Mouse (Mus musculus) hindbrain, embryonic 12.5 days (tissue): ENCODE measurements around the gene Tmem214. TPM values are rescaled to one million over a fixed set of nuclear protein-coding genes. Genes with fewer than 3 reads are reported as not detected.

ENCODE experiments used
- ATAC-seq: fragments of 200-750 bp; cut with Nextera tagmentation; 2 replicates; pipeline ENCODE4 v1.8.0; 2017; ENCODE audit warnings: moderate TSS enrichment; ENCODE audit not compliant: low FRiP score
- H3K27ac ChIP-seq: fragments of 300-500 bp; sonication (generic); 2 replicates; pipeline ENCODE4 v1.5.1; 2016; ENCODE audit warnings: mild to moderate bottlenecking
- H3K27me3 ChIP-seq: fragments of 300-500 bp; sonication (generic); 2 replicates; pipeline ENCODE4 v1.6.1; 2016; ENCODE audit warnings: mild to moderate bottlenecking
- H3K36me3 ChIP-seq: fragments of 300-500 bp; sonication (generic); 2 replicates; pipeline ENCODE4 v1.6.1; 2016; ENCODE audit warnings: mild to moderate bottlenecking
- H3K4me1 ChIP-seq: fragments of 300-500 bp; sonication (generic); 2 replicates; pipeline ENCODE4 v1.6.1; 2016
- H3K4me2 ChIP-seq: fragments of 300-500 bp; sonication (generic); replicated peaks from 2 replicates; pipeline ENCODE4 v1.6.1; 2016; ENCODE audit warnings: mild to moderate bottlenecking
- H3K4me3 ChIP-seq: fragments of 300-500 bp; sonication (generic); 2 replicates; pipeline ENCODE4 v1.5.1; 2016; ENCODE audit warnings: mild to moderate bottlenecking
- H3K9ac ChIP-seq: fragments of 300-500 bp; sonication (generic); 2 replicates; pipeline ENCODE4 v1.6.1; 2016; ENCODE audit warnings: mild to moderate bottlenecking, moderate library complexity
- H3K9me3 ChIP-seq: fragments of 300-500 bp; sonication (generic); replicated peaks from 2 replicates; pipeline ENCODE4 v1.6.1; 2016; ENCODE audit warnings: mild to moderate bottlenecking
- WGBS: fragments of 180-500 bp; shearing (Covaris S2); methylation state at CpG from one replicate; pipeline ENCODE4 v1.1.7; 2016; 5-methylcytosine and 5-hydroxymethylcytosine counted together
- polyA plus RNA-seq: library from polyadenylated mRNA; unstranded; fragments of >200 nt; fragmentation: Nextera tagmentation; extraction: Ambion mirVana; gene quantifications from 2 replicates; pipeline ENCODE4 v1.2.1, GENCODE M21; 2016

Tmem214 gene
- 66.8 and 68.5 TPM in 2 replicates for polyA plus RNA-seq

DNA sequence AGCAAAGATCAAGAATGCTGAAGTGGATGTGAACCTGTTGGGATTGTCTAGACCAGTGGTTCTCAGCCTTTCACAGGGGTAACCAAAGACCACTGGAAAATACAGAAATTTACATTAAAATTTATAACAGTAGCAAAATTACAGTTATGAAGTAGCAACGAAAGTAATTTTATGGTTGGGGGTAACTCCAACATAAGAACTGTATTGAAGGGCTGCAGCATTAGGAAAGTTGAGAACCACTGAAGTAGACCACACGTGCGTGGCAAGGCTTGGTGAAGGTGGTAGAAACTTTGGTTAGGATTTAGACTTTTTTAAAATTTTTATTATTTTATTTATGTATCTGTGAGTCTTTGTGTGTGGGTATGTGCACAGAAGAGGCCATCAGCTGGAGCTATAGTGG is at the start of gene Tmem214:
TSS of gene Tmem214 (plus strand) at position 301 of the 400 bp plus-strand sequence.
- 90% methylated on average over 3 of the region's 3 CpGs for WGBS
- Histone ChIP-seq H3K27me3 (no peaks in the 10 kb centered on the region), H3K9me3 (no peaks in the 10 kb centered on the region), H3K4me3 (peak within 1 kb of the TSS; percentile 90), H3K4me2 (no peak within 1 kb of the TSS), H3K9ac (no peak within 1 kb of the TSS), H3K4me1 (peaks cover 19% of the 10 kb centered on the region), H3K36me3 (peaks cover 43% of the 10 kb centered on the region), H3K27ac (no peak within 1 kb of the TSS)
- no peak for ATAC-seq

DNA sequence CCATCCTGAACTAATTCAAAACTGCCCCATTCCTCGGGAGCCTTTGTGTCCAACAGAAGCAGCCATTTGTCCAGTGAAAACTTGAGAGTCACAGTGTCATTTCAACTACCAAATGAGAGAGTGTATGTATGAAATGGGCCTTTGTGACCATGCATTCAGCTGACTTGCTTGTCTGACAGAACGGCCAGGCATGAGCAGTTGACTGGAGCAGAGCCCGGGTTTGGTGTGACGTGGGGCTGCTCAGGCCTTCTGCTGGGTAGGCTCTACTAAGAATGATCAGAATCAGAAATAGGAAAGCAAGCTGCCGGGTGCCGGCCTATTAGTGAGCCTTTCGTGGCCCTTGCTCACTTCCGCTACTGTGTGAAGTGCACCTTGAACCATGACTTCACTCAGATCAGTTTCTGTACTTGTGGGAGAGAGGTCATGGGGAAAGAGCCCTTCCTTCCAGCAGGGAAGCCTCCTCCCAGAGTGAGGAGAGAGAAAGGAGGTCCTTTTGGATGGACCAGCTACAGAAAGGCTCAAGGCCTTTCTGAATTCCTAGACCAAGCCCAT is 49.0 kb upstream of the Tmem214 start:
- H3K4me1 ChIP-seq: peaks cover 32% of the 10 kb centered on the region
- no peak overlapping the region for H3K27ac ChIP-seq
- no peak overlapping the region for H3K4me2 ChIP-seq
- no peaks in the 10 kb centered on the region for H3K9me3 ChIP-seq
- no peak overlapping the region for H3K4me3 ChIP-seq
- WGBS: 93% methylated on average over 8 of the region's 8 CpGs
- no peak for ATAC-seq
- no peaks in the 10 kb centered on the region for H3K27me3 ChIP-seq
- H3K36me3 ChIP-seq: no peaks in the 10 kb centered on the region
- no peak overlapping the region for H3K9ac ChIP-seq

DNA sequence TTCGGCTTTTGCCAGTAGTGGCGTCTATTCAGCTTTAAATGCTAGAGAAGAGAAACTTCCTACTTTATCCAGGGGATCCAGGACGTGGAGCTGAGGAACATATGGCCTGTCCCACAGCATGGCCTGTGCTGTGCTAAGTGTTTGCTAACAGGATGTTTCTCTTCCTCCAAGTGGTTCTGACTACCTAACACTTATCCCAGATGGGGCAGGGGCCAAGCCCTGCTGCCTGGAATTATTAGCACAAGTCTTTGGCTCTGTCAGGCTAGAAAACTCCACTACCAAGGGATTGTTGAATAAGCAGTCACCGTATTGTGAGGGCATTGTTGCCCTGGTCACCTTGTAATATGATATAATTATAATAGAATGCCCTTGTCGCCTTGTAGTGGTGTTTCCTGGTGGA is 45.1 kb upstream of the Tmem214 start:
- 77% methylated on average over 5 of the region's 5 CpGs for WGBS
- H3K27me3 ChIP-seq: no peaks in the 10 kb centered on the region

DNA sequence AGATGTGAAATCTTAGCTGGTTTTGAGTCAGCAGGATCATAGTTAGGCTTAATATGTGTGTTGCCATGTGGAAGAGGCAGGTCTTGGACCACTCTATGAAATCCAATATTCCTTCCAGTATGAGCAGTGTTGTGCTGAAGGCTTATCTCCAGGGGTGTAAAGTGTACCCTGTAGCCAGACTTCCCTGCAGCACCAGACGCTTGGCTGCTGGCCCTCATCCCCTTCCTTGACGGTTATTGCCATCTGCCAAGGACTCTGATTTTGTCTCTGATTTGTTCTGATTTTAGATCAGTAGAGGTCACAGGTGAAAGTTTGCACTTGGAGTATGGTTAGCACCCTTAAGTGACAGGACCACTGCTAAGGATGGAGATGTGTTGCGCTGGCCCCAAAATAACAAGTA is 44.7 kb upstream of the Tmem214 start:
- Histone ChIP-seq H3K9ac (no peak overlapping the region), H3K9me3 (no peaks in the 10 kb centered on the region), H3K4me2 (no peak overlapping the region), H3K27me3 (no peaks in the 10 kb centered on the region), H3K4me3 (no peak overlapping the region), H3K27ac (no peak overlapping the region), H3K4me1 (peaks cover 21% of the 10 kb centered on the region), H3K36me3 (no peaks in the 10 kb centered on the region)
- no peak for ATAC-seq
- 85% methylated on average over 3 of the region's 3 CpGs for WGBS

More for the DNA sequence above, 45.1 kb upstream of the Tmem214 start:
- no peak overlapping the region for H3K9ac ChIP-seq
- no peak overlapping the region for H3K27ac ChIP-seq
- no peaks in the 10 kb centered on the region for H3K36me3 ChIP-seq
- H3K4me1 ChIP-seq: peaks cover 21% of the 10 kb centered on the region
- no peak overlapping the region for H3K4me3 ChIP-seq
- H3K4me2 ChIP-seq: no peak overlapping the region
- ATAC-seq: no peak
- H3K9me3 ChIP-seq: no peaks in the 10 kb centered on the region

DNA sequence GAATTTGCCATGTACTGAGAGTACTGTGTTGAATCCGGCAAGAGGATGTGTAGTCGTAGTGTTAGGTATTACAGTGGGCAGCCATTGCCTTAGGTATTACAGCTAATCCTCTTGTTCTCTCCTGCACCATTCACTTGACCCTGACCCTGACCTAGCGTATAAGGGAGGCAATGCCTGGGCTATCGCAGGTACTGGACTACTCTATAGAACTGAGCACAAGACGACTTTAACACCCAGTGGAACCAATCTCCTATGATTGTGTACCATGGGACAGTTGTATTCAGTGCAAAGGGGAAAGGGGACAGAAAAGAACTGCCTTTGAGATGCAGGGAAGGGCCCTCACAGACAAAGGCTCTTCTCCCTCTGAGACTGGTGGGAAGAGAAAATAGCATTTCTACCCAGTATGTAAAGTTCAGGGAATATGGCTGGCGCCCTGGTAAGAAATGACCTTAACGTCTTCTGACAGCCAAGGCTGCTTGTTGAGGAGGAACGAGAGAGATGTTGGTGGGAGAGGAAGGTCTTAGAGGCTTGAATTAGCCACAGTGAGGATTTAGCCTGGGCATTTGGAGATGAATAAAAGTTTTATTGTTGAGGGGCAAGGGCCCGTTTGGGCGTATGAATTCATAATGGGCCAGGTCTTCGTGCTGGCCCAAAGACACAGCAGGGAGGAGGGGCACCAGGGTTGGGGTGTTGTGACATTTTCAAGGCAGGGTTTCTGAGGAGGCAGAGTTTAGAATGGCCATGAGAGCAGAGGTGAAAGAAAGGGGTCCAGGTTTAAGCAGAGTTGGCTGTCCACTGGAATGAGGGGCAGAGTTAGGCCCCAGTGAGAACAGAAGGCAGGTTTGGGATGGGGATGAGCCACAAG is 43.5 kb upstream of the Tmem214 start:
- Histone ChIP-seq H3K9me3 (no peaks in the 10 kb centered on the region), H3K9ac (no peak overlapping the region), H3K4me1 (peaks cover 15% of the 10 kb centered on the region), H3K36me3 (no peaks in the 10 kb centered on the region), H3K27me3 (no peaks in the 10 kb centered on the region), H3K4me3 (no peak overlapping the region), H3K27ac (no peak overlapping the region), H3K4me2 (no peak overlapping the region)
- no peak for ATAC-seq
- 67% methylated on average over 11 of the region's 11 CpGs for WGBS

DNA sequence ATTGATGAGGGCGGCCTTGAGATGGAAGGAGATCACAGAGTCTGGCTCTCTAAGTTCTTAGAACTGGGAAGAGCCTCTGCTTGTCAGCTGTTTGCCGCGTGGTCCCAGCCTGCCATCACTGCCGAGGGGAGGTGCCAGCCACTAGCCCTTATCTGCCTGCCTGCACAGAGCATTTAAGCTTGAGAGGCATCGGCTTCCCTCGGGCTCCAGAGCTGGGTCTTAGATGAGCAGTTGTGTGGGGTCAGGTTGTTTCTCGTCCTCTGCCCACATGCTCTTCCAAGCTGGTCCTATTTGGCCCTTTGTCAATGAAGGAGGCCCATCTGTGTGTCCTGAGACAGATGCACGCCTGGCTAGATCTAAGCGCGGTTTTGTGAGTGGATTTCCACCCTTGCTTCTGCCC is 42.6 kb upstream of the Tmem214 start:
- ATAC-seq: no peak
- H3K27ac ChIP-seq: no peak overlapping the region
- H3K4me3 ChIP-seq: no peak overlapping the region
- no peaks in the 10 kb centered on the region for H3K36me3 ChIP-seq
- no peaks in the 10 kb centered on the region for H3K9me3 ChIP-seq
- H3K9ac ChIP-seq: no peak overlapping the region
- no peak overlapping the region for H3K4me2 ChIP-seq
- H3K4me1 ChIP-seq: peaks cover 15% of the 10 kb centered on the region
- WGBS: 64% methylated on average over 10 of the region's 10 CpGs
- no peaks in the 10 kb centered on the region for H3K27me3 ChIP-seq

DNA sequence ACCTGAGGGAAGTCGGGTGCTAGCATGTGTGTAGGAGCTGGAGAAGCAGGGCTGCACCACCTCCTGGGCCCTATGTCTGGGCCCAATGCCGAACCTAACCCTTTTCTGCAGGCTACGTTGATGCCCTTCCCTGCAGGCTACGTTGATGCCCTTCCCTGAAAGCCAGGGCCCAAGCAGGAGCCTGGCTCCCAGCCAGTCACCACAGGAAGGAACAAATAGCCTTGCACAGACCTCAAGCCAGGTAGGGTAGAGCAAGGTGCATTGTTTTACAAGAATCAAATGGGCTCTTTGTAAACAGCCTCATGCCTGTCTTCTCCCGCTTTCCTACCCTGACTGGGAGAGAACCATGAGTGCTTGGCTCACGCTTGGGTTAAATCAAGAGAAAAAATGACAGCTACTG is 42.0 kb upstream of the Tmem214 start:
- 80% methylated on average over 6 of the region's 6 CpGs for WGBS
- Histone ChIP-seq H3K27me3 (no peaks in the 10 kb centered on the region), H3K4me3 (no peak overlapping the region), H3K4me2 (no peak overlapping the region), H3K4me1 (peaks cover 15% of the 10 kb centered on the region), H3K36me3 (no peaks in the 10 kb centered on the region), H3K27ac (no peak overlapping the region), H3K9me3 (no peaks in the 10 kb centered on the region), H3K9ac (no peak overlapping the region)
- ATAC-seq: no peak

DNA sequence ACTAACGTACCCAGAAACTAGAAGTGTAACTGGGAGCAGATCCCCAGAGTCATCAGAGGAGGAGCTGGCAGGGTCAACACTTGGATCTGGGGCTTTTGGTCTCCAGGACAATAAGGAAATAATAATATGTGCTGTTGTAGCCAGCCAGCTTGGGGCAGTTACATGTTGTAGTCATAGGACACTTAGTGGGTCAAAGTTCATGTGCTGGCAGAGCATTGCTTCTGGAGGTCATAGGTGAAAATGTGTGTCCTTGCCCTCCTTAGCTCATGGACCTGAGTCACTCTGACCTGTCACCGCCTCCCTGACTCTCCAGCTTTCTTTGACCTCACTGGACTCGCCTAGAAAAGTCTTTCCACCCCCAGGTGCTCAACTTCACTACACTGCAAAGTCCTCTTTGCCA is 34.4 kb upstream of the Tmem214 start:
- Histone ChIP-seq H3K36me3 (peaks cover 25% of the 10 kb centered on the region; the same call in 1 of the 2 replicates), H3K9ac (no peak overlapping the region), H3K4me2 (no peak overlapping the region), H3K27me3 (no peaks in the 10 kb centered on the region), H3K27ac (no peak overlapping the region), H3K4me3 (no peak overlapping the region), H3K4me1 (no peaks in the 10 kb centered on the region), H3K9me3 (0 out of 2 replicates have a peak, but pooled peaks cover 12% of the 10 kb centered on the region)
- 79% methylated on average over 3 of the region's 3 CpGs for WGBS
- no peak for ATAC-seq

DNA sequence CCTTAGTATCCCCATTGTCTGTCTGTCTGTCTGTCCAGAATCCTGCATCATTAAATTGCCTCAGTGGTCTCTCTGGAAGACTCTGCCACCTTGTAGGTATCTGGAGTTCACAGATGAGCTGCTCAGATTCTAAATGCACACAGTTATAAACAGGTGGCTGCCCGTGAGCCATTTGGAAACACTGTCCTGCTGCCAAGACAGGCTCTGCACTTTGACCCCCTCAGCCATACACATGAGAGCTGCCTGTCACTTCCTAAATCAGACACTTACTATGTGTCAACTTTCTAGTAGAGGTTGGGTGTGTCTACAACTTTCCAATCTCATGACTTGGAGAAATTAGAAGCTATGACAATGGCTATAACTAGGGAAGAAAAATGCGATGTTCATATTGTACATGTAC is 28.1 kb upstream of the Tmem214 start:
- 90% methylated on average over 2 of the region's 2 CpGs for WGBS
- H3K36me3 ChIP-seq: peaks cover 28% of the 10 kb centered on the region
- H3K4me1 ChIP-seq: no peaks in the 10 kb centered on the region
- no peak overlapping the region for H3K4me2 ChIP-seq
- H3K9me3 ChIP-seq: 0 out of 2 replicates have a peak, but pooled peaks cover 12% of the 10 kb centered on the region
- no peaks in the 10 kb centered on the region for H3K27me3 ChIP-seq
- no peak for ATAC-seq
- no peak overlapping the region for H3K9ac ChIP-seq
- no peak overlapping the region for H3K4me3 ChIP-seq
- no peak overlapping the region for H3K27ac ChIP-seq

DNA sequence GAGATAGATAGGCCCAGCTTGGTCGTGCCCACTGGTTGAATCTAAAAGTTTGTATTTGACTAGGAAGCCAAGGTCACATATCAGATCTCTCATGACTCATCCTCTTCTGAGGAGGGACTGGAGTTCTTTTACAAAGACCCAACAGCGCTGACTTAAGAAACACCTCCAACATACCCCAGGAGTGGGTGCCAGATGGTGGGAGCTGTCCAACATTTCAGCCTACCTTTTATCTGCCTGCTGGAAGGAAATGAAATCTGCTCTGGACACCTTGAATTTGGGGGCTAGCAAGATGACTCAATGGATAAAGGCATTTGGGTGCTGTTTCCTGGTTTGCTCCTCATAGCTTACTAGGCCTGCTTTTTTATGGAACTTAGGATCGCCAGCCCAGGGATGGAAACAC is 25.9 kb upstream of the Tmem214 start:
- Histone ChIP-seq H3K9ac (no peak overlapping the region), H3K36me3 (peaks cover 17% of the 10 kb centered on the region), H3K4me3 (no peak overlapping the region), H3K4me1 (no peaks in the 10 kb centered on the region), H3K27ac (no peak overlapping the region), H3K27me3 (no peaks in the 10 kb centered on the region), H3K9me3 (0 out of 2 replicates have a peak, but pooled peaks cover 5% of the 10 kb centered on the region), H3K4me2 (no peak overlapping the region)
- no peak for ATAC-seq
- 50% methylated on average over 3 of the region's 3 CpGs for WGBS

DNA sequence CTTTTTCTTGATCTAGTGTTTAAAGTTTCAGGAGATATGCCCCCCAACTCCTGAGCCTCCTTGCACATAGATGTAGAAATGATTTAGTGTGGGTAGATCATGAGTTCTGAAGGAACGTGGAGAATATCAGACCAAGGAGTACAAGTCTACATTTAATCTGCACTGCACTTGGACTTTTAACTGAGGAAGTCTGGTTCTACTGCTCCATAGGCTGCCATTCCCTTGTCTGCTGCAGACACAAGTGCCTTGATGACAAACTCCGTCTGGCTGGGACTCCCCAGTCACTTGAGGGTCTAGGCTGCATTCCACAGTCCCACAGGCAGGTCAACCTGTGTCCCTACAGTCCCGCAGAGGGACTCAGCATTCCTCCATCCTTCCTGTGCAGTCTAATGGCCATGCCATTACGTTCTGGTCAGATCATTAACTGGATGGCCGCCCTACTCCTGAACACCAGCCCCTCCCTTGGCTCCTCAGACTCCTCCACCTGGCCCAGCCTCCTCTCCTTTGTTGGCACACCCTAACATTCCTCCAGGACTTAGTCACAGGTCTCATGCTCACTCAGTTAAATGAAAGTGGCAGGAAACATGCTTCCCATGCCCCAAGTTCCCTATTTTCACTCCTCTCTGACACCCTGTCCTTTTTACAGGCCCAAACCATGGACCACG is 17.8 kb upstream of the Tmem214 start:
- H3K9me3 ChIP-seq: no peaks in the 10 kb centered on the region
- ATAC-seq: no peak
- H3K4me1 ChIP-seq: no peaks in the 10 kb centered on the region
- no peak overlapping the region for H3K4me2 ChIP-seq
- H3K4me3 ChIP-seq: no peak overlapping the region
- H3K27me3 ChIP-seq: no peaks in the 10 kb centered on the region
- no peaks in the 10 kb centered on the region for H3K36me3 ChIP-seq
- H3K9ac ChIP-seq: no peak overlapping the region
- WGBS: 73% methylated on average over 6 of the region's 6 CpGs
- no peak overlapping the region for H3K27ac ChIP-seq

DNA sequence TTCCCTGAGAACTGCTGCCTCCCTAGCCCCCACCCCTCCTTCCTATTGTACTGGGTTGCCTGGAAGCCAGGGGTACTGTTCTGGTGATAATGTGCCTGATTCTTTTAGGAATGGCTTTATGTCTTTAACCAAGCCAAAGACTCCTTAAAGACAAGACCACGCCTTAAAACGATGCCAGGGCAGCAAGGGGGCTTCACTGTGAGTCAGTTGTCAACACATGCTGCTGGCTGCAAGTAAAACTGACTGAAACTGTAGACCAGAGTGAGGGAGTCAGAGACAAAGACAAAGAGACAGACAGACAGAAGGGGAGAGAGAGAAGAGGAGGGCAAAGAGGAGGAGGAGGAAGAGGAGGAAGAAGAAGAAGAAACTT is 17.3 kb upstream of the Tmem214 start:
- H3K4me1 ChIP-seq: no peaks in the 10 kb centered on the region
- no peak overlapping the region for H3K4me3 ChIP-seq
- no peak overlapping the region for H3K9ac ChIP-seq
- no peaks in the 10 kb centered on the region for H3K36me3 ChIP-seq
- H3K9me3 ChIP-seq: no peaks in the 10 kb centered on the region
- H3K4me2 ChIP-seq: no peak overlapping the region
- no peak overlapping the region for H3K27ac ChIP-seq
- no peaks in the 10 kb centered on the region for H3K27me3 ChIP-seq
- ATAC-seq: no peak
- WGBS: 60% methylated on average over 2 of the region's 2 CpGs
